Mouse (Mus musculus) intestine, embryonic 14.5 days (tissue): ENCODE measurements at regions not wholly inside any gene's neighbourhood (a gene's known extent, or its start where the extent isn't known, plus 50 kb on each side); places are given as distances from the start of the nearest gene placed in this dataset.
"Not testable (repeated sequence)": the region's sequence is repeated elsewhere in the genome, so short reads cannot be mapped to it uniquely, and the experiment has no call there.

Source experiments
- ATAC-seq: fragments of 200-750 bp; cut with Nextera tagmentation; replicated peaks from 2 replicates; pipeline ENCODE4 v1.8.0; 2017; ENCODE audit warnings: low read depth, moderate number of reproducible peaks, moderate TSS enrichment, moderate library complexity; ENCODE audit not compliant: low FRiP score, low TSS enrichment
- DNase-seq: peaks from one replicate; pipeline ENCODE4 v3.0.0-alpha.2; 2018; ENCODE audit warnings: low spot score
- H3K27ac ChIP-seq: fragments of 300-500 bp; sonication (generic); 2 replicates; pipeline ENCODE4 v1.5.1; 2014; ENCODE audit warnings: low read depth, mild to moderate bottlenecking, control low read depth
- H3K27me3 ChIP-seq: fragments of 300-500 bp; sonication (generic); replicated peaks from 2 replicates; pipeline ENCODE4 v1.6.1; 2014; ENCODE audit warnings: low read length, control low read depth; ENCODE audit not compliant: control insufficient read depth, insufficient read depth
- H3K36me3 ChIP-seq: fragments of 300-500 bp; sonication (generic); 2 replicates; pipeline ENCODE4 v1.6.1; 2014; ENCODE audit warnings: low read length, control low read depth; ENCODE audit not compliant: control insufficient read depth, insufficient read depth
- H3K4me1 ChIP-seq: fragments of 300-500 bp; sonication (generic); replicated peaks from 2 replicates; pipeline ENCODE4 v1.6.1; 2014; ENCODE audit warnings: low read length, control low read depth, mixed read lengths; ENCODE audit not compliant: control insufficient read depth, insufficient read depth
- H3K4me2 ChIP-seq: fragments of 300-500 bp; sonication (generic); 2 replicates; pipeline ENCODE4 v1.6.1; 2014; ENCODE audit warnings: low read length
- H3K4me3 ChIP-seq: fragments of 300-500 bp; sonication (generic); 2 replicates; pipeline ENCODE4 v1.5.1; 2014; ENCODE audit warnings: low read depth, low read length, control low read depth, mixed read lengths
- H3K9ac ChIP-seq: fragments of 300-500 bp; sonication (generic); 2 replicates; pipeline ENCODE4 v1.6.1; 2014; ENCODE audit warnings: mild to moderate bottlenecking, low read length
- H3K9me3 ChIP-seq: fragments of 300-500 bp; sonication (generic); 2 replicates; pipeline ENCODE4 v1.6.1; 2016; ENCODE audit warnings: low read length, control low read depth; ENCODE audit not compliant: control insufficient read depth
- WGBS: fragments of 180-500 bp; shearing (Covaris S2); extraction: QIAGEN DNeasy Blood & Tissue Kit; methylation state at CpG from one replicate; pipeline ENCODE4 v1.1.7; 2014; 5-methylcytosine and 5-hydroxymethylcytosine counted together

DNA sequence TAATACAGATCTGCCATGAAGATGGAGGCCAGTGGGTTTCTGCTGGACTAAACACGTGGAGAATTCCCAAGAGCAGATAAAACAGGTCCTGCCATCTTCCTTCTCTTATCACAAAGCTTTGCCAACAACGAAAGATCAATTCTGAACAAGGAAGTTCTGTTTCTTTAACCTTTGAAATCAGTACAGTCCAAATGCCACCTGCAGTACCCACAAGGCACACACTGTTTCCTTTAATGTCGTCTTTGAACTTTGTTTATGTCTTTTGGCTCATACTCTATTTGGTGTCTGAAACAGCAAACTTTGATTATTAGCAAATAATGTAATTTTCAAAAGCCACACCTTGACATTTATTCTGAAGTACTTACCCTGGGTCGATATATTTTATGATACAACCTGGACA, 536.5 kb downstream of the Bckdhb start:
- Histone ChIP-seq H3K9me3 (no peaks in the 10 kb centered on the region), H3K27ac (no peak overlapping the region), H3K27me3 (no peaks in the 10 kb centered on the region), H3K9ac (no peak overlapping the region), H3K4me3 (no peak overlapping the region), H3K36me3 (no peaks in the 10 kb centered on the region), H3K4me2 (no peak overlapping the region), H3K4me1 (no peaks in the 10 kb centered on the region)
- ATAC-seq: no peak
- WGBS: 63% methylated on average over 4 of the region's 4 CpGs
- DNase-seq: no peak

DNA sequence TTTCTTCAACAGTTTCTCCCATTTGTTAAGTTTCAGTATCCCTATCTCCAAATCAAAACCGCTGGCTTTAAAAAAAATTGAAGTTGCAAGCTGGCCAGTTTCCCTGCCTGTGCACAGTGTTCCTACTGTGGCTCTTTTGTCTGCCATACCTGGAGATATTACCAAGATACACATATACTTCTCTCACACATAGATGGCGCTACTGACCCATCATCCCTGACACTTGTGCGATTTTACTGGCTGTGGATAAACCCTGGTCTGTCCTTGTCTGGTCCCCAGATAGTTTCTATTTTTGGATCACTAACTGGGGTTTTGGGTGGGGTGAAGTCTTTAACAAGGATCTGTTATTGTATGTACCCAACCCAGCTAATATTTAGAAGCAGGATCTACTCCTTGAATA, 541.8 kb downstream of the Bckdhb start:
- Histone ChIP-seq H3K4me1 (no peaks in the 10 kb centered on the region), H3K9me3 (no peaks in the 10 kb centered on the region), H3K27me3 (no peaks in the 10 kb centered on the region), H3K36me3 (no peaks in the 10 kb centered on the region), H3K27ac (no peak overlapping the region), H3K4me3 (no peak overlapping the region), H3K4me2 (no peak overlapping the region), H3K9ac (no peak overlapping the region)
- DNase-seq: no peak
- 5% methylated on average over 3 of the region's 3 CpGs for WGBS
- ATAC-seq: no peak

DNA sequence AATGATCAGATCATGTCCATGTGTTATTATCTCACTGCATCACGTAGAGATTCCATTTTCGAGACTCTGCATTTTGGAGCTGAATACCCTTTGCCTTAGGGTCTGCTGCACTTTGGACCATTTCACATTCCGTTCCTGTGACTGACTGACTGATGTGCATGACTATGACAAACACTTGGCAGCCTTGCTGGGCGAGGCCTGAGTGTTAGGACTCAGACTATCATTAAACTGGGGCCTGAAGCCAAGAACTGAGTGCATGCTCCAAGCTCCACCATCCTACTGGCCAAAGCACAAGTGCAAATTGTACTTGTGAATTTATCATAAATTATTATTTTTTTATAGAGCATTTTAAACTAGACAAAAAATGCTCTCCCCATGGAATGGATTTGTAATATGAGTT, 547.8 kb downstream of the Bckdhb start:
- no peak overlapping the region for H3K4me2 ChIP-seq
- H3K9me3 ChIP-seq: no peaks in the 10 kb centered on the region
- no peak overlapping the region for H3K4me3 ChIP-seq
- no peaks in the 10 kb centered on the region for H3K27me3 ChIP-seq
- DNase-seq: no peak
- no peaks in the 10 kb centered on the region for H3K36me3 ChIP-seq
- no peak overlapping the region for H3K9ac ChIP-seq
- H3K27ac ChIP-seq: no peak overlapping the region
- H3K4me1 ChIP-seq: no peaks in the 10 kb centered on the region
- no peak for ATAC-seq
- 80% methylated on average over 4 of the region's 4 CpGs for WGBS

DNA sequence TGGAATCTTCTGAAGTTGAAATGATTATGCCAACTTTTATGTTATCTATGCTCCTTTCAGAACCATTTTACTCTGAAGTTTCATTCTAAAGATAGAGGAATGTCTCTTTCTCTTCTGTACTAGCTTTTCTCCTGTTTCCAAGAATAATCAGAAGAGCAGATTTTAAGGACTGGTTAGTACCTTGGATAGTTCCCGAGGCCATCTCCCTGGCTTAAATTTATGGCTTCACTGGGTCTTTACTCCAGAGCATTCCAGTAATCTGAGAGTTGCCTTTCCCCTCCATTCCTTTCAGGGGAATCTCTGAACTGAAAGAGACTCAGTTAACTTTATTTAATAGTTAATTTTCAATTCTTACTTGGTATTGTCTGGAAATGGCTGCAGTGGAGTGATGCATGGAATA, 551.0 kb downstream of the Bckdhb start:
- H3K4me1 ChIP-seq: no peaks in the 10 kb centered on the region
- no peak overlapping the region for H3K4me2 ChIP-seq
- DNase-seq (no peak), ATAC-seq (no peak)
- no peaks in the 10 kb centered on the region for H3K36me3 ChIP-seq
- H3K27ac ChIP-seq: no peak overlapping the region
- no peak overlapping the region for H3K4me3 ChIP-seq
- no peak overlapping the region for H3K9ac ChIP-seq
- H3K9me3 ChIP-seq: no peaks in the 10 kb centered on the region
- no peaks in the 10 kb centered on the region for H3K27me3 ChIP-seq
- WGBS: 29% methylated on average over 1 of the region's 1 CpGs

DNA sequence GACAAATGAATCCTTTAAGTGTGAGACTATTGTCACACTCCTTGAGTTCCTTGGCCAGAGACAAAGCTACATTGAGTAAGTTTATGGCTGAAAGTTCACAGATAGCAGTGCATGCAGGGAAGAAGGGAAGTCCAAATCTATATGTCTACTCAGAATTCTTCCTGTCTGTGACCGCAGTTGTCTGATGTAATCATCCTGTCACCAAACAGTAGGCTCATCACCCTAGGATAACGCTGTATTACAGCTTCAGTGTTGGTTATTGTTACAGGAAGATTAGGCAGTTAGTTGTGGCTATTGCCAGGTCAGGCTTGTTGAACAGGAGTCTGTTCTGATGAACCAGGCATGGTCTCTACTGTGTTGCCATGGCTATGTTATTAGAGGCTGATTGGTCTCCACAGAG, 574.6 kb downstream of the Bckdhb start:
- WGBS: 87% methylated on average over 2 of the region's 2 CpGs

DNA sequence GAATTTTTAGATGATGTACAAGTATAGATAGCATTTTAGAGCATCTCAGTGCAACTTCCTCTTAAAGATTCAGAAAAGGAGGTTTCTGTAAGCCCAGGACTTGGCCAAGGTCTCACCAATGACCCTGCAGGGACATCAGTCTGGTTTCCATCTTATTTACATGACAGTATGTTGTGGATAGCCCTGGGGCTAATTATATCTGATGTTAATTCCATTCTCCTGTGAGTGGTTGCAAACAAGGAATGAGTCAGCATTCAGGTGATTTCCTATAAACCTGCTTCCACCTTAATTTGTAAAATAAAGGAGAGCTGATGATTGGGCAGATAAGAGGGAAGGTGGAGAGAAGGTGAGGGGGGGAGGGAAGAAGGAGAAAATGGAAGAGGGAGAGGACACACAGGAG, 578.0 kb downstream of the Bckdhb start:
- H3K36me3 ChIP-seq, H3K4me3 ChIP-seq, H3K4me2 ChIP-seq, H3K27me3 ChIP-seq, H3K9ac ChIP-seq, DNase-seq, ATAC-seq, H3K9me3 ChIP-seq, H3K27ac ChIP-seq, H3K4me1 ChIP-seq: not testable (repeated sequence)

More for the DNA sequence above, 574.6 kb downstream of the Bckdhb start:
- Histone ChIP-seq H3K9ac (no peak overlapping the region), H3K4me2 (no peak overlapping the region), H3K36me3 (no peaks in the 10 kb centered on the region), H3K4me3 (no peak overlapping the region), H3K4me1 (no peaks in the 10 kb centered on the region), H3K27me3 (no peaks in the 10 kb centered on the region), H3K9me3 (no peaks in the 10 kb centered on the region), H3K27ac (no peak overlapping the region)
- DNase-seq (no peak), ATAC-seq (no peak)

DNA sequence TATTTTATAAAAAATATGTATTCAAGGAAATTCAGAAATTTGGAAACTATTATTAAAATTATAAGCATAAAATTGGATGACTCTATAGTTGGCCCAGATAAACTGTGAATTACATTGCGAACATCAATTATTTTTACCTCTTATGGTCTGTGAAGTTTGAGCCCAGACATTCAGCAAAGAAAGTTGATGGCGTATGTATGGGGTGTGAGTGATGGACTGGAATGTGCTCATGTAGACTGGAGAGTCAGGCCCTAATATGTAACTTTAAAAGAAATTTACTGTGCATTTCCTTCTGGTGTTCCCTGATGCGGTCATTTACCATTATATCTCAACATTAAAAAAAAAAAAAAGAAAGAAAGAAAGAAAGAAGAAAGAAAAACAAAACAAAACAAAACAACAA, 592.1 kb downstream of the Bckdhb start:
- no peaks in the 10 kb centered on the region for H3K4me1 ChIP-seq
- H3K36me3 ChIP-seq: no peaks in the 10 kb centered on the region
- ATAC-seq: no peak
- 92% methylated on average over 3 of the region's 3 CpGs for WGBS
- H3K4me3 ChIP-seq: no peak overlapping the region
- H3K27ac ChIP-seq: no peak overlapping the region
- H3K27me3 ChIP-seq: no peaks in the 10 kb centered on the region
- no peak overlapping the region for H3K9ac ChIP-seq
- H3K9me3 ChIP-seq: no peaks in the 10 kb centered on the region
- no peak for DNase-seq
- no peak overlapping the region for H3K4me2 ChIP-seq

DNA sequence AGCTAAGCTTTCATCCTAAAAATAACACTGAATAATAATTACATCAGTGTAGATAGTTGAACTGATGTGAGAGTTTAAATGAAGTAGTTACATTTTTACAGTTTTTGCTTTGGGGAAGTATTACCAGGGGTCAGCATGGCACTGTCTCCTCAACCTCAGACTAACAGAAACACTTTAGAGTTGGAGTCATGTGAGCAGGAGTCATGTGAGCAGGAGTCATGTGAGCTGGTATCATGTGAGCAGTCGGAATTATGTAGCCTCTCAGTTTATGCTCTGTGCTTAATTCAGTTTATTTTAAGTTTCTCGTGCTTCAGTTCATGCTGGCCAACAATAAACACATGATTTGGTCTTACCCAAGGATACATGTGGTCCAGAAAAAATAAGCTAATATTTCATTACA, 620.5 kb downstream of the Bckdhb start:
- DNase-seq (no peak), ATAC-seq (no peak)
- no peak overlapping the region for H3K27ac ChIP-seq
- no peaks in the 10 kb centered on the region for H3K9me3 ChIP-seq
- H3K36me3 ChIP-seq: no peaks in the 10 kb centered on the region
- no peak overlapping the region for H3K9ac ChIP-seq
- H3K27me3 ChIP-seq: no peaks in the 10 kb centered on the region
- H3K4me2 ChIP-seq: no peak overlapping the region
- no peak overlapping the region for H3K4me3 ChIP-seq
- no peaks in the 10 kb centered on the region for H3K4me1 ChIP-seq
- 75% methylated on average over 2 of the region's 2 CpGs for WGBS

DNA sequence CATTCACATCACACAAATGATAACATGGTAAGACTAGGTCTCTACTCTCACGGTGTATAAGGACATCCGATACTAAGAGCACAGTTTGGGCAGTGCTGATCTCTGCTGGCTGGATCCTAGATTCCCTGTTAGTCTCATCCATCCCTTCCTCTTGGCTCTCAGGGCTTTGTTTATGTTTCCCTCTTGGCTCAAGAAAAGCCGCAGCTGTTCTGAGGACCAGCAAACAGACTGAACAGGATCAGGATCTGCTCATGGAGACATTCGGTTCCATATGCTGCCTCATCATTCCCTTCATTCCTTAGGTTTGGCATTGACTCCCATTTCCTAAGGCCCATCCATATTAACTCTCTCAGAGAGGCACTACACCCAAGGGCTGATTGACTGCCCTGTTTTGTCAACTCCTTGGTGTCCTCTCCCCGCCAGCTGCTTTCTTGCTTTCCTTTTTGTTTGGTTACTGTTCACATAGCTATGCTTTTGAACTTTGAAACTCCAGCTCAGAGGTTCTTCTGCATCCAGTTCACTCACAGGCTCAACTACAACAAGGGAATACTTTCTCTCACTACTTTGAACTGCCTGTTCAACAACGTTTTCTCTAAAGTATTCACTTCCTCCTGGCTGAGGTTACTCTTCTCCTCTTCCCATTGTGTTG, 623.2 kb downstream of the Bckdhb start:
- DNase-seq (peak; percentile 53), ATAC-seq (peak; percentile 43; the same call in 1 of the 2 replicates)
- no peak overlapping the region for H3K9ac ChIP-seq
- H3K27me3 ChIP-seq: no peaks in the 10 kb centered on the region
- H3K4me2 ChIP-seq: no peak overlapping the region
- H3K36me3 ChIP-seq: no peaks in the 10 kb centered on the region
- no peaks in the 10 kb centered on the region for H3K4me1 ChIP-seq
- H3K9me3 ChIP-seq: no peaks in the 10 kb centered on the region
- no peak overlapping the region for H3K4me3 ChIP-seq
- WGBS: 48% methylated on average over 6 of the region's 6 CpGs
- no peak overlapping the region for H3K27ac ChIP-seq
